Mouse (Mus musculus): ENCODE results near the gene Gm5089. TPM values are rescaled to one million over a fixed set of nuclear protein-coding genes. Genes with fewer than 3 reads are reported as not detected.

Gm5089 gene
- polyA plus RNA-seq, 1 experiment = not detected

DNA sequence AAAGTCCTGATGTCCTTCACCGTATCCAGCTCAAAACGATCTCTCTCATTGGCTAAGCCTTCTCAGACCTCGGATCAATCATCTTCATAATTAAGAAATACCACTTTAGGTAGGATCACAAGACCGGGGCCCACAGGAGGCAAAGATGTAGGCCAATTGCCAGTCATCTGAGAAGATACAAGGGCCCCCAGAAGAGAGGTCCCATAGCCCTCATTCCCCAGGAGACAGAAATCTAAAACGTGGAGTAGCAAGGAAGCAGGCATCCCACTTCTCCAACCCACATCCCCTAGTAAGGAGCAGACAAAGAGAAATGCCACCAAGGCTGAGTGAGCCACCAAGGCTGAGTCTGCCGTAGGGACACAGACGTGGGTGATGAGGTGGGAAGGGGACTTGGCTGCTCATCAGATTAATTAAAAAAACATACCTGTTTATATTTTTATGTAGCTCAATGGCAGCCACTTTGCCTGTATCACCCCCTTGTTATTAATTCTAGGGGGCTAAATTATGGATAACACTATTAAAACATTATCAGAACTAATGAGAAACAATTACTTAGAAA lies 46.2 kb downstream of the Gm5089 start:
- DNase-seq = no peak
- WGBS = 92% methylated on average over 7 of the region's 7 CpGs
- H3K27me3 ChIP-seq (ENCODE audit: control insufficient read depth, insufficient read depth, low read length) = peaks cover 12% of the 10 kb centered on the region

DNA sequence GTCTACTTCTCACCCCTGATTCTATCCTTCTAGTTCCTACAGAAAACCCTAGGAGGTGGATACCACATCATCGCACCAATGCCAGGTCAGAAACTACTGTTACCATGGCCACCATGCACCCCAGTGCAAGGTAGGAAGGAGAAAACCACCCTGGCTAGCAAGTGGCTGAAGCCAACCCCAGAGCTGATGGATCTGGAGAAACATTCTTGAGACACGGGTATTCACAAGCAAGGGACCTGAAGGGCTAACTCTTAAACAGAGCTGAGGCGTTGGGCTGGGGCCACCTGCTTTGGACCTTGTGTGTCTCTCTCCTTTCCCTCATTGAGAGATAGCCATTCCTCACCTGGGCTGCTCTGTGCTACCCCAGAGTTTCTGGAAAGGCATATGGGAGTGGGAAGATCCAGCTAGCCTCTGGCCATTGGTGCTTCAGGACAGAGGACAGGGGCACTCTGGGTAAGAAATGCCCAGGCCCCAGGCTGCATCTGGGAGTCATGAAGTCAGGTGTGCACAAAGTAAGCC lies 47.4 kb downstream of the Gm5089 start:
- no peak overlapping the region for H3K27ac ChIP-seq (ENCODE audit: control insufficient read depth, insufficient read depth, low read length)
- no peak overlapping the region for H3K4me3 ChIP-seq (ENCODE audit: control insufficient read depth, insufficient read depth, low read length)
- no peak for TF ChIP-seq POLR2A (IDR thresholded peaks at IDR 0.05; ENCODE audit: control insufficient read depth, extremely low read depth, insufficient read depth, low read length, poor library complexity)
- TF ChIP-seq CTCF (IDR thresholded peaks at IDR 0.05; ENCODE audit: borderline replicate concordance, control insufficient read depth, extremely low read depth, insufficient read depth, low read length, poor library complexity) = no peak
- H3K36me3 ChIP-seq (ENCODE audit: control insufficient read depth, insufficient read depth, low read length) = no peaks in the 10 kb centered on the region
- peaks cover 4% of the 10 kb centered on the region; the same call in 1 of the 2 replicates for H3K4me1 ChIP-seq (replicated peaks; ENCODE audit: control insufficient read depth, insufficient read depth, low read length)
- WGBS = 94% methylated on average over 3 of the region's 3 CpGs
- H3K27me3 ChIP-seq (ENCODE audit: control insufficient read depth, insufficient read depth, low read length) = peaks cover 12% of the 10 kb centered on the region
- DNase-seq = no peak

More for the DNA sequence above, 46.2 kb downstream of the Gm5089 start:
- Histone ChIP-seq H3K27ac (ENCODE audit: control insufficient read depth, insufficient read depth, low read length) (no peak overlapping the region), H3K4me3 (ENCODE audit: control insufficient read depth, insufficient read depth, low read length) (no peak overlapping the region), H3K4me1 (replicated peaks; ENCODE audit: control insufficient read depth, insufficient read depth, low read length) (peaks cover 4% of the 10 kb centered on the region; the same call in 1 of the 2 replicates), H3K36me3 (ENCODE audit: control insufficient read depth, insufficient read depth, low read length) (no peaks in the 10 kb centered on the region)
- TF ChIP-seq CTCF (IDR thresholded peaks at IDR 0.05; ENCODE audit: borderline replicate concordance, control insufficient read depth, extremely low read depth, insufficient read depth, low read length, poor library complexity) (no peak), POLR2A (IDR thresholded peaks at IDR 0.05; ENCODE audit: control insufficient read depth, extremely low read depth, insufficient read depth, low read length, poor library complexity) (no peak)

DNA sequence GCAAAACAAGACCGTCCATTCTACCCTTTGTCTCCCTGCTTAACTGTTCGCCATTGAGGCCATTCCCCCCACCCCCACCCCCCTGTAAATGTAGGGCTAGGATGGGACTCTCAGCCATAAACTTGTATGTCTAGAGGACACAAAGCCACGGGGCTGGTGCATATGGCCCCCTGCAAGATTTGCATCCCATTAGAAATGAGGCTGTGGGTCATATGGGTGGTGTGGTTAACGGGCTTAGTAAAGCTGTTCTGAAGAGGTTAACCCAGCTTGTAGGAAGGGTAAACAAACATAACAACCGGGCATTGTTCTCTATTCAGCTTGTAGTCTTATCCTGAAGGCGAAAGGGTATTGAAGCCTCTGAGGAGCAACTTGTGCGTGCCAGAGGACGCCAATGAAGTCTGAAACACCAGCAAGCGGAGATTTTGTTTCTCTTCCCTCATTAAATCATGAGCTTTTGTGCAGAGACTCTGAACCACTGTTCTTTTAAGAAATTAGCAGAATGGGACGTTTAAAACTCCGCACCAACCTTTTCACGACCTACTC lies 48.1 kb downstream of the Gm5089 start:
- WGBS = 88% methylated on average over 12 of the region's 12 CpGs
- Histone ChIP-seq H3K27ac (ENCODE audit: control insufficient read depth, insufficient read depth, low read length) (no peak overlapping the region), H3K4me1 (replicated peaks; ENCODE audit: control insufficient read depth, insufficient read depth, low read length) (peaks cover 4% of the 10 kb centered on the region; the same call in 1 of the 2 replicates), H3K27me3 (ENCODE audit: control insufficient read depth, insufficient read depth, low read length) (peaks cover 12% of the 10 kb centered on the region), H3K36me3 (ENCODE audit: control insufficient read depth, insufficient read depth, low read length) (no peaks in the 10 kb centered on the region), H3K4me3 (ENCODE audit: control insufficient read depth, insufficient read depth, low read length) (no peak overlapping the region)
- DNase-seq = no peak
- TF ChIP-seq POLR2A (IDR thresholded peaks at IDR 0.05; ENCODE audit: control insufficient read depth, extremely low read depth, insufficient read depth, low read length, poor library complexity) (no peak), CTCF (IDR thresholded peaks at IDR 0.05; ENCODE audit: borderline replicate concordance, control insufficient read depth, extremely low read depth, insufficient read depth, low read length, poor library complexity) (no peak)

DNA sequence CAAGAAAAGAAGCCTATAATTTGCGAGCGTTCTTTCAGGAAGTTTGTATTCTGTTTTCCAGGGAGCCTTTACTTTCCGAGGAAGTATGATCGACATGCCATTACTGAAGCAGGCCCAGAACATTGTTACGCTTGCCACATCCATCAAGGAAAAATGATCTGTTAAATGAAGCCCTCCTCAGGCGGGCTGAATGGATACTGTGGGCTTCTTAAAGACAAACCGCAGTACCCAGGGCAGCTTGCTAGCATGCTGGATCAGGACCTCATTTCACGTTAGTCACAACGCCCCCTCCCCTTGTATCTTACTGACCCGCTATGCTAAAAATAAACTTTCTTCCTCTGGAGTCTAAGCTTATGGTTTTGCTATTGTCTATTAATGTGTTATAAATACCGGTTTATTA lies 49.0 kb downstream of the Gm5089 start:
- TF ChIP-seq CTCF (IDR thresholded peaks at IDR 0.05; ENCODE audit: borderline replicate concordance, control insufficient read depth, extremely low read depth, insufficient read depth, low read length, poor library complexity) = no peak
- TF ChIP-seq POLR2A (IDR thresholded peaks at IDR 0.05; ENCODE audit: control insufficient read depth, extremely low read depth, insufficient read depth, low read length, poor library complexity) = no peak
- Histone ChIP-seq H3K27ac (ENCODE audit: control insufficient read depth, insufficient read depth, low read length) (no peak overlapping the region), H3K36me3 (ENCODE audit: control insufficient read depth, insufficient read depth, low read length) (no peaks in the 10 kb centered on the region), H3K4me3 (ENCODE audit: control insufficient read depth, insufficient read depth, low read length) (no peak overlapping the region), H3K4me1 (replicated peaks; ENCODE audit: control insufficient read depth, insufficient read depth, low read length) (peaks cover 4% of the 10 kb centered on the region; the same call in 1 of the 2 replicates), H3K27me3 (ENCODE audit: control insufficient read depth, insufficient read depth, low read length) (peaks cover 5% of the 10 kb centered on the region)
- WGBS = 90% methylated on average over 11 of the region's 11 CpGs
- DNase-seq = no peak

DNA sequence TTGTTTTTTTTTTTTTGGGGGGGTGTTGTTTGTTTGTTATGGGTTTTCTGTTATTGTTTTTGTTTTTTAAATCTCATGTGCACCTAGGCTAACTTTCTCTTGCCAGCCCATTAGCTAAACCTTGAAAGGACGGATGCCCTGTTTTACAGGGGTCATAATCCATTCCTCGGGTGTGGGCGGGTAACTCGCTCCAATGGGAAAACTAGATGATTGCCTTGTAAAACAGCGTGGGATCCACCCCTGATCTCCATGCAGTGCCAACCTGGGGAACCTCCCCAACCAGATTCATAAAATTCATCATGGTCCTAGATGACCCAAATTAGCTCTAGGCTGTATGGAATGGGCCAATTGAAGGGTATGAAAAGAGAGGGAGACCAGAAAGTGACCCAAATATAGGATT lies 51.0 kb downstream of the Gm5089 start:
- no peak overlapping the region for H3K4me3 ChIP-seq (ENCODE audit: control insufficient read depth, insufficient read depth, low read length)
- no peak for DNase-seq
- 93% methylated on average over 5 of the region's 5 CpGs for WGBS
- no peaks in the 10 kb centered on the region for H3K4me1 ChIP-seq (replicated peaks; ENCODE audit: control insufficient read depth, insufficient read depth, low read length)
- no peaks in the 10 kb centered on the region for H3K36me3 ChIP-seq (ENCODE audit: control insufficient read depth, insufficient read depth, low read length)
- no peaks in the 10 kb centered on the region; the same call in 1 of the 2 replicates for H3K27me3 ChIP-seq (ENCODE audit: control insufficient read depth, insufficient read depth, low read length)
- H3K27ac ChIP-seq (ENCODE audit: control insufficient read depth, insufficient read depth, low read length) = no peak overlapping the region
- TF ChIP-seq POLR2A (IDR thresholded peaks at IDR 0.05; ENCODE audit: control insufficient read depth, extremely low read depth, insufficient read depth, low read length, poor library complexity) = no peak
- TF ChIP-seq CTCF (IDR thresholded peaks at IDR 0.05; ENCODE audit: borderline replicate concordance, control insufficient read depth, extremely low read depth, insufficient read depth, low read length, poor library complexity) = no peak

DNA sequence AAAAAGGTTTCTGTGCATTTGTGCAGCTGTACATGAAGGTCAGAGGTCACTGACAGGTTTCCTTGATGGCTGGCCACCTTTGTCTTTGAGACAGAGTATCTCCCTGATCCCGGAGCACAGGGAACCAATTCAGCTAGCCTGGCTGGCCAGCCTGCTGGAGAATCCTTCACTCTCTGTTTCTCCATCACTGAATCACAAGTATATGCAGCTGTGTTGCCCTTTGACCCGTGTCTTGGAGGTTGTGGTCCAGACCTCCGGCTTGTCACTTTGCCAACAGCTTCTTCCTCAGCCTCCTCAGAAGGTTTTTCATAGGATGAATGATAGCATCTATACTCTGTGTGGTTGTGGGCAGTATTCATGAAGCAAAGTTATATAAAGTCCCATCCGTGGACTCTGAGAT lies 52.2 kb downstream of the Gm5089 start:
- H3K27me3 ChIP-seq (ENCODE audit: control insufficient read depth, insufficient read depth, low read length) = no peaks in the 10 kb centered on the region; the same call in 1 of the 2 replicates
- WGBS = 76% methylated on average over 4 of the region's 4 CpGs
- H3K27ac ChIP-seq (ENCODE audit: control insufficient read depth, insufficient read depth, low read length) = no peak overlapping the region
- DNase-seq = no peak
- H3K36me3 ChIP-seq (ENCODE audit: control insufficient read depth, insufficient read depth, low read length) = no peaks in the 10 kb centered on the region
- TF ChIP-seq CTCF (IDR thresholded peaks at IDR 0.05; ENCODE audit: borderline replicate concordance, control insufficient read depth, extremely low read depth, insufficient read depth, low read length, poor library complexity) = no peak
- TF ChIP-seq POLR2A (IDR thresholded peaks at IDR 0.05; ENCODE audit: control insufficient read depth, extremely low read depth, insufficient read depth, low read length, poor library complexity) = no peak
- H3K4me1 ChIP-seq (replicated peaks; ENCODE audit: control insufficient read depth, insufficient read depth, low read length) = no peaks in the 10 kb centered on the region
- H3K4me3 ChIP-seq (ENCODE audit: control insufficient read depth, insufficient read depth, low read length) = no peak overlapping the region
